Mouse (Mus musculus) cerebellum, adult 8-10 months (tissue): ENCODE data around the gene Mogat1.
A peak's percentile ranks its signal among the peaks of the same experiment; 100 is the strongest.
"Not testable (repeated sequence)": the region's sequence is repeated elsewhere in the genome, so short reads cannot be mapped to it uniquely, and the experiment has no call there.

ENCODE experiments used
- DNase-seq: peaks from one replicate; pipeline ENCODE4 v3.0.0; 2022

Gene Mogat1

DNA sequence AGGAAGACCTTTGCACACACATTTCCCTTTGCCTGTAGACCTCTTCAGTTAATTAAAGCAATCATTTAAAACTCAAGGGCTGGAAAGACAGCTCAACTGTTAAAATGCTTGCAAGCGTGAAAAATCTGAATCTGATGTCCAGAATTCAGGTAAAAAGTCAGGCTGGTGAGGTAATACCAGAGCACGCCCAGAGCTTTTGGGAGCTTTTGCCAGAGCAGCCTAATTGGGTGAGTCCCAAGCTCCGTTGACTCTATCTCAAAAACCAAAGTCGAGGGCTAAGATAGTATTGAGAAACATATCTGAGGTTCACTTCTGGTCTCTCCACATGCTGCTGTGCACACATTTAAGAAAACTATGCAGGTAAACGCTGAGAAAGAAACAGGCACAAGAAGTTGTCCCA is at the start of gene Mogat1:
Mogat1 (plus strand) TSS at position 130 of the 400 bp plus-strand sequence.
- no peak for DNase-seq

DNA sequence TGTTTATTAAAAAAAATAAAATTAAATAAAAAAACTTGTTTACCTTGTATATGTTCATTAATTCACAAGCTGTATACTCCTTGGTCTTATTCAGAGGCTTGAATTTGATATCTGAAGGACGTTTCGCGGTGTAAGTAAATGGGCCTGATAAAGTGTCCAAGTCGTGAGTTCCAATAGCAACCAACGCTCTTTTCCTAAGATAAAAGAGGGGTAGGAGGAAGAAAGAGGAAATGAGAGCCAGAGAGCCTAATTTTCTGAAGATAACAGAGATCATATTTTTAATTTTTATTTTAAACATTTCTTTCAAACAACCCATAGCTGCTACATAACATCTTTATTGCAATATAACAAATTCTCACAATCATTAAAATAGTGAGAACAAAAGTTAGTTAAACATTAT is 38.4 kb upstream of the Mogat1 start:
- DNase-seq = no peak

DNA sequence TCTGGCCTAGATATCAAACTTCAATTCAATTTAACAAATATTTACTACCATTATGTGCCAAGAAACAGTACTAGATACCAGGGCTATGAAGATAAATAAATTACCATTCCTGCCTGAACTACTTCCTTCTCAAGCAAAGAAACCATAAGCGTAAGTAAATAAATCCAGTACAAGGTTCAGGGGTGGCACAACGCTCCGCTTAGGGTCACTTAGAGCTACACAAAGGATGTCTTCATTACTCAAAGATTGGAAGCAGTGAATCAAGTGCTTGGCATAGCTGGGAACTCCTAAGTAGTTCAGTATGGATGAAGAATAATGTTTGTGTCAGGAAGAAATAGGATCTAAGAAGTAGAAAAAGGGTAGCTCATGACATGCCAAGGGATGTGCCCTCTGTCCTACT is 27.4 kb upstream of the Mogat1 start:
- DNase-seq = no peak

DNA sequence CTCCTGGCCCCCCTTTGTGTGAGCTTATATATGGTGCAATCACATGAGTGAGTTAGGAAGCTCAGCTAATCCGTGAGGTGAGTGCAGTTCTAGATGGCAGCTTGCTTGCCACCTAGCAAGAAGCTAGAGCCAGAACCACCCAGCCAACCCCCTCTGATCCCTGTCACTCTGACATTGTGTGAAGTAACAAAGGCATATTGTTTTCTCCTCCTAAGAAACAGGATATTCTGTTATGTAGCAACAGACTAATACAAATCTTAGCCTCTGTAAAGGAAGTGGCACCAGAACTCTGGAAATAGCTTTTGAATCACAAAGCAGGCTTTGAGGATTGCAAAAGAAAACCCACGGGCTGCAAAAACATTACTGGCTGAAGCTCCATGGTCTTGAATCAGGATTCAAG is 26.4 kb upstream of the Mogat1 start:
- no peak for DNase-seq

DNA sequence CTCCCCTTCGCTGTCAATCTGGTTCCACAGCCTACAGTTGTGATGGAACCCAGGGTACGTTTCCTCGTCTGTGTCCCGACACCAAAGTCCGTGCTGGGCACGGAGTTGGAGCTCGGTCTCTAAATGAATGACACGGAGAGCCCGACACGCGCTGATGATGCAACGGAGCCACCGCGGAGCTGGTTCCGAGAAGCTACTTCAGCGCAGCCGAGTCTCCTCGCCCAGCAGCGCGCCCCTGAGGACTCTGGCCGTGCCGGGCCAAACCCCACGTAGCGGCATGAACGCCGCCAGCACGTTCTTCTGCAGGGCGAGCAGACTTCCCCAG is 22.4 kb upstream of the Mogat1 start:
- no peak for DNase-seq

DNA sequence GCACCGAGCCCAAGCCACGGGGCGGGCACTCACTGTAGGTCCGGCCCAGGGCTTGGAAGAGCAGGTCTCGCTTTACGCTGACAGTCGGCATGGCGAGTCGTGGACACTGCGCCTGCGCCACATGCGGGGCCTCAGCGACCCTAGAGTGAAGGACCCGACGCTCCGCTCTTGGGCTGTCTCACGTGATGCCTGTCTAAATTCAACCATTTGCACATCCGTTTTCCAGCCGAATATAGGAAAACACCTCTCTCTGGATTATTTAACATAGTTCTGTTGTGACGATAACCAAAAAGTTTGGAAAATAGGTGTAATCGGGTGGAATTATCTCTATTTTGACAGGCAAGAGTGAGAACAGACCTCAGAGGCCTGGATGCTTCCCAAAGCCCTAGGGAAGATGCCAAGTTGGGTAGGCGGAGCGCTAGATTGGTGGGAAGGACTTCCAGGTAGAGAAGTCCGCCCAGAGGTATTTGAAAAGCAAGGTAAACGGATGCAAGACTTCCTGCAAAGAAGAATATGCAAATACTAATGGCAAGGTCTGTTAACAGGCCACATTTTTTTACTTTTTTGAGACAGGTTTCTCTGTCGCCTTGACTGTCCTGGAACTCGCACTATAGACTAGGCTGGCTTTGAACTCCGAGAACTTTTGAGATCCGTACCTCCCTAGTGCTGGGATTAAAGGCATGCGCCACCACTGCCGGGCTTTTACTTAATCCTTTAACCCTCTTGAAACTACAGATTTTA is 21.9 kb upstream of the Mogat1 start, which contains the start of gene Farsb:
Farsb (minus strand) TSS at position 146 of the 741 bp plus-strand sequence.
- peak; percentile 93 for DNase-seq

DNA sequence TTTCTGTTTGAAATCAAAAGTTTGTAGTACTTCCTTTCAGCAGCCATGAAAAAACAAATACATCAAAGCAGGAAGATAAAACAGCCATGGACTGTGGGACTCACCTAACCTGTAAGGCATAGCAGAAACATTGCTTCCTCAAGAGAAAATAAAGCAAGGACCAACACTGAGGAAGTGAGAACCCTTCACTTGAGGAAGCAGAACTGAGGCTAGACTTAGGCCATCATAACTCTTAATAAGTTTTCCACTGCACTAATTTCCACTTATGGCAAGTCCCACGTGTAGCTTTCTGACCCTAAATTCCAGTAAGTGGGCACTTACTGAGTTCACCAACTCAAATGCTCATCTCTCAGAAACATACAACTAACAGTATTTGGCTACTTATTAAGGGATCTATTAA is 20.6 kb upstream of the Mogat1 start:
- no peak for DNase-seq

DNA sequence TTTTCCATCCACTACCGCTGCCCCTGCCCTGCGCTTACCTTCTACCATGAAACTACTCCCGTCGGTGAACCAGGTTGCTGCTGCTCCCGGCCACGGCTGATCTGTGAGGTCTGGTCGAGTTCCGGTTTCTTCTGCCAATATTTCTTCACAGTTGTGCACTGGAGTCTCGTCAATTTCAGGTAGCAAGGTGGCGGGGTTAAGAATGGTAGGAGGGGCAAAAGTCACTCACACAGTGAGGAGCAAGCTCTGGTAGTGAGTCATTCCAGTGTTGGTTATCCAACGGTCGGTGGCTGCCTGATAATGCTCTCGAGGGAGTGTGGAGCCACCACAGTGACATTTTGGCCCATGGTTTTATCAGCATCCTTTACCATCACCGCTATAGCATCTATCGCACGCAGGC is 9.8 kb upstream of the Mogat1 start:
- no peak for DNase-seq

DNA sequence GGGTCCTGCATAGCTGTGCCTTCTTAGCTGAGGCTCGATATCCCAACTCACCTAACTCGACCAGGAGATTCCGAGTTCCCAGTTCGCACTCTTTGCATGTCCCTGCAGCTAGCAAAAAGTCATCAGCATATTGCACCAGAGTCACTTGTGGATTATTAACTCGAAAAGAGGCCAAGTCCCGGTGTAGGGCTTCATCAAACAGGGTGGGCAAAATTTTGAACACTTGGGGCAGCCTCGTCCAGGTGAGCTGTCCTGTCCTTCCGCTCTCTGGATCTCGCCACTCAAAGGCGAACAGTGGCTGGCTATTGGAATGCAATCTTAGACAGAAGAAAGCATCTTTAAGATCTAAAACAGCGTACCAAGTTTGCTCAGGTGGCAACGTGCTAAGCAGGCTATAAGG is 8.9 kb upstream of the Mogat1 start:
- not testable (repeated sequence) for DNase-seq

DNA sequence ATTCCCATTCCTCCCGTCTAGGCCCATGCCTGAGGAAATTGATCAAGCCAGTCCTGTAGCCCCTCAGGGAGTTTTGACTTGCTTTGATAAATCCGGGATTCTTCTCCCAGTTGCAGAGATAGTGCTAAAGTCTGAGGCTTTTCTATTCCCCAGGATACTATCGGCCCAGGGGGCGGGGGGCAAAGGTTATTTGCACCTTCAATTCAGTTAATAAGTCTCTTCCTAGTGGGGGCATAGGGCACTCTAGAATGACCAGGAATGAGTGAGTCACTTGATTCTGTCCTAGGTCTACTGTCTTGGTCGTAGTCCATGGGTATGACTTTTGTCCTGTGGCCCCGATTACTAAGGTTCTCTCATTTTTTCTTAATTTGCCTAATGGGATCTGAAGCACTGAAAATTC is 8.3 kb upstream of the Mogat1 start:
- DNase-seq = no peak

DNA sequence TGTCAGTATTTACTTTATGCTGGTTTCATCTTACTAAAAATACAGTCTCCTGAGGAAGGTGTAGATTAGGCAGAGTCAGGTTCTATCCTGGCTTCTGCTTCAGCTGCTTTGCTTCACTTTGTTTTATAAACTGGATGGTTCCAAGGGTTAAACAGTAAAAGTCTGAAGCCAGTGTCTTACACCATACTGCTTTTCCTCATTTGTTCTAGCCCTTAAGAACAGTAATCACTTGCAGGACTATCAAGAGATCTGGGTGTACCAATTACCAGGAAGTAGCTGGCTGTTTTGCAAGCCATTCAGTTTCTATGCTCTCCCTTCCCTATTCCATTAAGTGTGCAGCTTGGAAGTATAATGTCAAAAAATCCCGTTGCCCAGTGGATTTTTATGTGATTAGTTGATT is 3.7 kb upstream of the Mogat1 start:
- no peak for DNase-seq

DNA sequence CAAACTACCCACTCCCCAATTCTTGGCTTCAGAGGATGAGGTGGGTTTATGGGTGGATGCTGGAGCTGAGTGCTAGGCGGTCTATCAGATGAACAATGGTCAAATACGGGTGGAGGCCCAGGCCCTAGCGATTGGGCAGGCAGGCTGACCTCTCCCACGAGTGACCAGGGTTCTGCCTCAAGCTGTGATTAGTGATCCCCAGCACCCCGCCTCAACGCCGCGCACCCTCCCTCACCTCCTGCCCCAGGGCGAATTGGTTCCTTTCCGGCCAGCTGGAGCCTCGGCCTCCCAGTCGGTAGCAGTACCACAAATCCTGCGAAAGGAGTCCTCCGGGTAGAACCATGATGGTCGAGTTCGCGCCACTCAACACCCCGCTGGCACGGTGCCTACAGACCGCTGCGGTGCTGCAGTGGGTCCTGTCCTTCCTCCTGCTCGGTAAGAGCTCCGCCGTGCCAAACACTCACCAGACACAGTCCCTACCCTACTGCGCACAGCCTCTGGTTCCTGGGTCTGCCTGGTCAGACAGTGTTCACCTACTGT is 900 bp downstream of the Mogat1 start, which contains the start of gene BC035947:
BC035947 (minus strand) TSS at position 538 of the 540 bp plus-strand sequence.
- DNase-seq = no peak

DNA sequence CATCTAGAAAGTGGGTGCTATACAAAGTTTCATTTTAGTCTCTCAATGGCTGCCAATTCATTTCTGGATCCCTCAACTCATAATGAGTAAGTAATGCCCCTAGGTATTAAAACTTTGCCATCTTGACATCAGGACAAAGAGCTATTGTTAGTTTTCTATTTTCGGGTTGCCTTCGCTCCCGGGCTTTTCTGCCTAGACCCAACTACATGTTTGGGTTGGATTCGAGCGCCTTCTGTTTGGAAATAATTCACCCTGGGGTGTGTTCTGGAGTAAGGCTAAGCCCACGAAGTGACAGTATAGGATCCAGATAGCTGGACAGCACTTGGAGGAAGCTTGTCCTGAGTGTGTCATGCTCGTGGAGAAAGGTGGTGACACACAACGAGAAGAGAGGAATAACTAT is 2.0 kb downstream of the Mogat1 start:
- no peak for DNase-seq

DNA sequence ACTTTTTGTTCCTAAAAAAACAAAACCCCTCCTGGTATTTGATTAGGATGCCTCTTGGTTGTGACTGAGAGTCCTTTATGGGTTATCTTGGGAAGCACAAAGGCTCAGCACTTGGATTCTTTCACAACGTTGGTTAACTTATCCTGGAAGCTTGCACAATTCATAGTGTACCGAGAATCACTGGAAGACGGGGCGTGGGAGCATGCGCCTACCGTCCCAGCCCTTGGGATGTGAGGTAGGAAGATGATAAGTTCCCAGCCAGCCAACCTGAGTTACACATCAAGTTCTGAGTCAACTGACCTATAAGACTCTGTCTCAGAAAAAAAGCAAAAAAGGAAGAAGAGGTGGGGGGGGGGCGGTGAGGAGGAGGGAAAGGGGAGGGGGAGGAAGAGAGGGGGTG is 8.1 kb downstream of the Mogat1 start:
- DNase-seq = no peak

DNA sequence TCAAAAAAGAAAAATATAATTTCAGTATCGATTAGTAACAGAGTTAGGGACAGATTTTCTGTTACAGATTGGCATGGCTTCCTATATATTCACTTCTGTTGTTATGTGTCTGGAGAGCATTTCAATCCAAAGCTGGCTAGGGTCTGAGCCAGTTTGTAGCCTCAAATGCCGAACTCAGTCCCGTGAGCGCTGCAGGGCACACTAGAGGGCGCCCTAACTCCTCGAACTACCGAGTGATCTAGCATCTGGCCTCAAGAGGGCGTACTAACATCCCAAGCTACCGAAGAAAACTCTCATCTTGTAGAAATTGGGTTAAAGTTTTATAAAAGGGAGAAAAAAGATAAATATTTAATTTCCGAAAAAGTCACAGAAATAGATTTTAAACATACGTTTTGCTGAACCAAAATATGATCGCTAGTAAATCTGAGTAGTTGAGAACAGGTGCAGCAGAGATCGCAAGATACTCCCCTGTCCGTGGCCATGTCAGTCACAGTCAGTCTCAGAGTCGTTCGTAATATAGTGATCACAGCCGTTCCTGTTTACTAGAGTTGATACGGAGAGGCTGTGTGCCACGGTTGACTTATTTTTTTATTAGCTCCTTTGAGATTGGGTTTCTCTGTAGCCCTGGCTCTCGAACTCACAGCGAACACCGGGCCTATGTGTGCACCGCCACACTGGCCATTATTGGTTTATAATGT is 14.5 kb downstream of the Mogat1 start:
- DNase-seq = peak; percentile 54

DNA sequence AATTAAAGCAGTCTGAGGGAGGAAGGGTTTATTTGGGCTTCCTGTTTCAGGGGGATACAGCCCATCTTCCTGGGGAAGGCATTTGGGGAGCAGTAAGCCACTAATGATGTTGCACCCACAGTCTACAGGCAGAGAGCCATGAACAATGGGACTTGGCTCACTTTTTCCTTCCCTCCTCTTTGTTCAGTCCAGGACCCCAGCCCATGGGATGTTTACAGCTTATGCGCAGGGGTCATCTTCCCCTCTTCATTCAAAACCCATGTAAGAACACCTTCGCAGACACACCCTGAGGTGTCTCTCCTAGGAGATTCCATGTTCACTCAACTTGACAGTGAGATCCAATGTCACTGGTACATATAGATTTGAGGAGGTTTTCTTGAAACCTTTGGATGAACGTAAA is 17.6 kb downstream of the Mogat1 start:
- DNase-seq = no peak

DNA sequence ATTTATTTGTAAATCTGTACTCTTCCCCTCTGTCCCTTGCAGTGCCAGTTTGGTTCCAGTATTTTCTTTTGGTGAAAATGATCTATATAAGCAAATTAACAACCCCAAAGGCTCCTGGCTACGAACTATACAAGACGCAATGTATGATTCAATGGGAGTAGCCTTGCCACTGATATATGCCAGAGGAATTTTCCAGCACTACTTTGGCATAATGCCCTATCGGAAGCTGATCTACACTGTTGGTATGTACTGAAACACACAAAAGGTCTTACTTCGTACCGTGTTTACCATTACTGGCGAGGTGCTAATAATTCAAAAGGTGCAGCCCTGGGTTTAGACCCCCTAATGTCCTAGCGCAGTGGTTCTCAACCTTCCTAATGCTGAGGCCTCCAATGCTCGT is 18.2 kb downstream of the Mogat1 start:
- DNase-seq = no peak

DNA sequence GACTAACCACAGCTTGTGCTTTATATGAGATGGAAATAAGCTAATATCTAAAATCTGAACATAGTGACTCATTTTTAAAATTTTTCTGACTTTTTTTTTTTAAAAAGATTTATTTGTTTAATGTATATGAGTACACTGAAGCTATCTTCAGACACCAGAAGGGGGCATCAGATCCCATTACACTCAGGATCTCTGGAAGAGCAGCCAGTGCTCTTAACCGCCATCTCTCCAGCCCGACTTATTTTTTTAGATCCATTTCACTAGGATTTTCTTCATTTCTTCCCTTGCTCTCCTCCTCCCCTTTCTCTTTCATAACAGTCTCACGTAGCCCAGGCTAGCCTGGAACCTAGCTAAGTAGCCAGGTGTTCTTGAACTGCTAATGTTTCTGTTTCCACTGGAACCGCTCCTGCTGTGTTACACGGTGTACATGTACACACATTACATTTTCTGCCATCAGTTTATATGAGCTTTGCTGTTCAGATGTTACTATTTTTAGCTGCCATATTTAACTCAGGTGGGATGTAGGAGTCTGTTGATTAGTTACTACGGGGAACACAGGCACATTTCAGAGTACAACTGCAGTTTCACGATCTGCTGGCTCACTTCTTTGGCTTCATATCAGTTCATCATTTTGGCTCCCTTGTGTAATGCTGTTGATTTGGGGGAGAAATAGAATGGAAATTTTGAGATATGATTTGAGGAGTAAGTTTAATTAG is 19.9 kb downstream of the Mogat1 start:
- no peak for DNase-seq

DNA sequence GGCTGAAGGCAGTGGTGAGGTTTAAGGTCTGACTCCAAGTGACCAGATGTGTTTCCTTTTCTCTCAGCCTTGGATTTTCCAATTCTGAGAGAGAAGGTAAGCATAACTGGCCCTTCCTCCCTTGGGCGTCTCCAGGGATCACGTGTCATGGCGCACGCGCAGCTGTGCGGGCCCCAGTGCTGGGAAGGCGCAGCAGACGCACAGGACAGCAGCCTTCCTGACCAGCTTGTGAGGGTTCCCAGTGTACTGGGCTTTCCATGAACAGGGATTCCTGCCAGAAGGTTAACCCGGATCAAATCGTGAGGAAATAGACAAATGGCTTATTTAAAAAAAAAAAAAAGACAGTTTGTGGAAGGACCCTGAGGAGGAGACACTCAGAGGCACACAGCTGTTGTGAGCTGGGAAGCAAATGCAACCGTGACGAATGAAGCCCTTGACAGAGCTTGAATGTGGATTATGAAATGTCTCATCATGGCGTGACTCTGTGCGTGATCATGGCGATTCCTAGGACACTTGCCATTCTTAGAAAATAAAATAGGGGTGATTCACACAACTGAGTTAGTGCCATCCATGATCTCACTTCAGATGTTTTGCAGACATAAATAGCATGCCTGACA is 21.5 kb downstream of the Mogat1 start:
- DNase-seq = no peak

DNA sequence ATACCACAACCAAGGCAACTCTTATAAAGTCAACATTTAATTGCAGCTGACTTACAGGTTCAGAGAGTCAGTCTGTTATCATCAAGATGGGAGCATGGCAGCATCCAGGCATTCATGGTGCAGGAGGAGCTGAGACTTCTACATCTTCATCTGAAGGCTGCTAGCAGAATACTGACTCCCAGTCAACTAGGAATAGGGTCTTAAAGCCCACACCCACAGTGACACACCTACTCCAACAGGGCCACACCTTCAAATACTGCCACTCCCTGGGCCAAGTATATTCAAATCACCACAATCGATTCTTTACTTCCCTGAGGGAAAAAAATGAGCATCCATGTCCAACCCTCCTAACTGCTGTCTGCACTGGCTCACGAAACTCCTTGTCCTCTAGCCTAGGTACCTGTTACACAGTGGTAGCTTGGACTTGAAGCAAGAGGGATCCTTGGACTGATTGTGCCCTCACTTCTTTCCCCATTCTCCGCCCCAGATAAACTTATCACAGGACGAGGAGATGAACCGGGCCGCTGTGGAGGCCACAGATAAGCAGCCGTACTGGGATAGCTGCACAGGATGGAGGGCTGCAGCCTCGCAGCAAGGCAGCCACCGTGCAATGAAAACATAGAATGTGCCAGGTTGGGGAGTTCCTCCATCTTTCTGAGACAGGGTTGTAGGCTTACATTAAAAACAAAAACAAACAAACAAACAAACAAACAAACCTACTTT is 23.8 kb downstream of the Mogat1 start:
- DNase-seq = no peak

DNA sequence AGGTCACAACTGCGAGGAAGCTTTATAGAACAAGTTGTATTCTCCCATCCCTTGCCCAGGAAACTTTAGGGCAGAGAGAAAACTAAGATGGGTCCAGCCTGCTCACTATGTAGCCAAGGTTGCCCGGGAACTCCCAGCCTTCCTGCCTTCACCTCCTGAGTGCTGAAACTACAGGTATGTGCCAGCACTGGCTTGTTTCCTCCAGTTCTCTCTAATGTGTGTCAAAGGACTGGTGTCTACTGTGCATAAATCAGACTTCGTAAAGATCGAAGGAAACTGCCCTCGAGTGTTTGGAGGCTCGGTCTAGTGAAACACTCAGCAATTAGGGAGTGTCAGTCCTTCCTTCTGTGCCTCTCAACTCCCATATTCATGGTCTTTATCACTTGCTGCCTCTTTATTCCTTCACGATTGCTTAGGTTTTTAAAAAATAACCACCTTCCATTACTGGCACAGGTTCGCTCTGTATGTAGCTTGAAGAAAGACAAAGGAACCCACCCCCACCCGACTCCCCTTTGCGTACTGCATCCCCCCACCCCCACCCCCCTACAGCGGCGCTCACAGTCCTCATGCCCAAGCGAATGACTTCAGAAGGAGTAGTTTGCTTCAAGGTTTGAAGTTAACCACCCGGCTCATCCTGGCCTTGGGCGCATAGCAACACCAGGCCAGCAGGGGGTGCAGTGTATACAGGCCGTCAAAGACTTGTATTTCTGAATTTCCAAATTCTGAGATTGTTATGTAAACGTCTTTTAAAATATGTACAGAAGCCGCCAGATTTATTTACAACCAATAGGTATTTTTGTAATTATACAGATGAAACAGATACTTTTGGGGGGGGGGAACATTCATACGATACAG is 25.7 kb downstream of the Mogat1 start:
- peak; percentile 79 for DNase-seq
